Mouse (Mus musculus) bone marrow, adult 2 months (tissue): ENCODE results near the gene Cdk17. TPM values are rescaled to one million over a fixed set of nuclear protein-coding genes. Genes with fewer than 3 reads are reported as not detected.

Source experiments
- H3K27ac ChIP-seq: fragments of 200-500 bp; 2 replicates; pipeline ENCODE4 v1.5.1; 2012; ENCODE audit warnings: low read depth, mild to moderate bottlenecking, control low read depth, inconsistent platforms, low read length; ENCODE audit not compliant: control insufficient read depth, poor library complexity, insufficient read depth
- H3K4me1 ChIP-seq: fragments of 200-500 bp; 2 replicates; pipeline ENCODE4 v1.6.1; 2011; ENCODE audit warnings: low read length; ENCODE audit not compliant: control insufficient read depth, insufficient read depth
- H3K4me3 ChIP-seq: fragments of 200-500 bp; replicated peaks from 2 replicates; pipeline ENCODE3; 2011; ENCODE audit warnings: mild to moderate bottlenecking, low read depth, low read length, control low read depth; ENCODE audit not compliant: control insufficient read depth
- CTCF ChIP-seq: fragments of 200-500 bp; IDR thresholded peaks from 2 replicates; pipeline ENCODE4 v1.5.1; 2011; ENCODE audit warnings: low read length, control low read depth; ENCODE audit not compliant: control insufficient read depth, insufficient read depth
- POLR2A ChIP-seq: fragments of 200-500 bp; IDR thresholded peaks from 2 replicates; pipeline ENCODE4 v1.6.1; 2011; ENCODE audit warnings: low read depth, mild to moderate bottlenecking, control low read depth, low read length, borderline replicate concordance; ENCODE audit not compliant: control insufficient read depth
- WGBS: fragments of 180-500 bp; shearing (Covaris S2); methylation state at CpG from one replicate; pipeline ENCODE4 v1.1.7; 2018; 5-methylcytosine and 5-hydroxymethylcytosine counted together
- polyA plus RNA-seq: library from polyadenylated mRNA; stranded (reverse); fragments of >200 nt; gene quantifications from 2 replicates; pipeline ENCODE4 v1.2.4, GENCODE M21; 2011; ENCODE audit warnings: low replicate concordance; ENCODE audit not compliant: missing spikeins, insufficient read depth, insufficient read length

Cdk17 gene
- polyA plus RNA-seq, 1 experiment = 19.5 TPM

- TF ChIP-seq CTCF (no peak), POLR2A (no peak)
- H3K4me1 ChIP-seq = peaks cover 9% of the 10 kb centered on the region
These were observed 6.6 kb downstream of the Cdk17 start for GRCm38 (mm10) chr10:93167311-93167710.

DNA sequence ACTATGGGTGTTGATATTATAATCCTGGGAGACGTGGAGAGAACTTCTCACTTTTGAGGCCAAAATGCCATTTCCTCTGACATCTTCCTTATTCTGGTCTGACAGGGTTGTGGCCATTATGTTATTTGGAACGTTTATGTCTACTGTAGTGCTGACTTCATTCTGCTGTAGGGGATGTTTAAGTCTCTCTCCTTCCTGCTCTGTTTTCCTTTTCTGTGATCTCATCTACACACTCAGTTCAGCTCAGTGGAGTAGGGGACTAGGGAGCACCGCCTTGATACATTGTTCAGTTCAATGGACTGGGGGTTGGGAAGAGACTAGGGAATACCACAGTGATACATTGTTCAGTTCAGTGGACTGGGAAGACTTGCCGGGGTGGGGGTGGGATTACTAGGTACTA lies 7.4 kb downstream of the Cdk17 start:
- H3K4me1 ChIP-seq = peaks cover 9% of the 10 kb centered on the region
- no peak for TF ChIP-seq POLR2A
- no peak for TF ChIP-seq CTCF
- H3K4me3 ChIP-seq = no peak overlapping the region
- WGBS = 16% methylated on average over 4 of the region's 4 CpGs
- peak overlapping the region; percentile 63; the same call in 1 of the 2 replicates for H3K27ac ChIP-seq

More at GRCm38 (mm10) chr10:93167311-93167710, 6.6 kb downstream of the Cdk17 start:
- Histone ChIP-seq H3K27ac (peak overlapping the region; percentile 62), H3K4me3 (peak overlapping the region; percentile 59)
- WGBS = 5% methylated on average over 6 of the region's 6 CpGs

GRCm38 (mm10) chr10:93171182-93171855 lies 10.6 kb downstream of the Cdk17 start:
- H3K4me1 ChIP-seq = peaks cover 9% of the 10 kb centered on the region
- TF ChIP-seq CTCF (no peak), POLR2A (no peak)
- H3K27ac ChIP-seq = 0 out of 2 replicates have a peak overlapping the region, but pooled peaks have one; percentile 25
- H3K4me3 ChIP-seq = no peak overlapping the region
- 46% methylated on average over 6 of the region's 6 CpGs for WGBS

- H3K4me3 ChIP-seq = no peak overlapping the region
- TF ChIP-seq POLR2A (no peak), CTCF (no peak)
- H3K4me1 ChIP-seq = no peaks in the 10 kb centered on the region; the same call in 1 of the 2 replicates
- WGBS = 66% methylated on average over 5 of the region's 5 CpGs
- H3K27ac ChIP-seq = no peak overlapping the region
These were observed 16.8 kb downstream of the Cdk17 start for GRCm38 (mm10) chr10:93177471-93177870.

- Histone ChIP-seq H3K27ac (no peak overlapping the region), H3K4me3 (no peak overlapping the region), H3K4me1 (no peaks in the 10 kb centered on the region; the same call in 1 of the 2 replicates)
- 36% methylated on average over 4 of the region's 4 CpGs for WGBS
- TF ChIP-seq CTCF (no peak), POLR2A (no peak)
These were observed 17.2 kb downstream of the Cdk17 start for GRCm38 (mm10) chr10:93177874-93178273.

- H3K4me3 ChIP-seq = no peak overlapping the region
- TF ChIP-seq POLR2A (no peak), CTCF (peak; percentile 12; the same call in 1 of the 2 replicates)
- WGBS = 94% methylated on average over 5 of the region's 5 CpGs
- no peak overlapping the region for H3K27ac ChIP-seq
- no peaks in the 10 kb centered on the region; the same call in 1 of the 2 replicates for H3K4me1 ChIP-seq
These were observed 18.0 kb downstream of the Cdk17 start for GRCm38 (mm10) chr10:93178662-93179061.

- TF ChIP-seq CTCF (no peak), POLR2A (no peak)
- H3K27ac ChIP-seq = no peak overlapping the region
- no peaks in the 10 kb centered on the region; the same call in 1 of the 2 replicates for H3K4me1 ChIP-seq
- no peak overlapping the region for H3K4me3 ChIP-seq
- 75% methylated on average over 11 of the region's 11 CpGs for WGBS
These were observed 19.2 kb downstream of the Cdk17 start for GRCm38 (mm10) chr10:93179669-93180460.

- Histone ChIP-seq H3K4me1 (no peaks in the 10 kb centered on the region; the same call in 1 of the 2 replicates), H3K4me3 (no peak overlapping the region), H3K27ac (no peak overlapping the region)
- 56% methylated on average over 8 of the region's 8 CpGs for WGBS
- TF ChIP-seq POLR2A = no peak
- no peak for TF ChIP-seq CTCF
These were observed 23.8 kb downstream of the Cdk17 start for GRCm38 (mm10) chr10:93184351-93184976.
